Mouse (Mus musculus): ENCODE data around the gene Arl4c. TPM values are rescaled to one million over a fixed set of nuclear protein-coding genes. Genes with fewer than 3 reads are reported as not detected.

Gene Arl4c
- under 1 TPM; 0.48 to 0.56 TPM for total RNA-seq (2021)
- long read RNA-seq, experiment 1: 0 reads
- long read RNA-seq, experiment 2: 0 reads

DNA sequence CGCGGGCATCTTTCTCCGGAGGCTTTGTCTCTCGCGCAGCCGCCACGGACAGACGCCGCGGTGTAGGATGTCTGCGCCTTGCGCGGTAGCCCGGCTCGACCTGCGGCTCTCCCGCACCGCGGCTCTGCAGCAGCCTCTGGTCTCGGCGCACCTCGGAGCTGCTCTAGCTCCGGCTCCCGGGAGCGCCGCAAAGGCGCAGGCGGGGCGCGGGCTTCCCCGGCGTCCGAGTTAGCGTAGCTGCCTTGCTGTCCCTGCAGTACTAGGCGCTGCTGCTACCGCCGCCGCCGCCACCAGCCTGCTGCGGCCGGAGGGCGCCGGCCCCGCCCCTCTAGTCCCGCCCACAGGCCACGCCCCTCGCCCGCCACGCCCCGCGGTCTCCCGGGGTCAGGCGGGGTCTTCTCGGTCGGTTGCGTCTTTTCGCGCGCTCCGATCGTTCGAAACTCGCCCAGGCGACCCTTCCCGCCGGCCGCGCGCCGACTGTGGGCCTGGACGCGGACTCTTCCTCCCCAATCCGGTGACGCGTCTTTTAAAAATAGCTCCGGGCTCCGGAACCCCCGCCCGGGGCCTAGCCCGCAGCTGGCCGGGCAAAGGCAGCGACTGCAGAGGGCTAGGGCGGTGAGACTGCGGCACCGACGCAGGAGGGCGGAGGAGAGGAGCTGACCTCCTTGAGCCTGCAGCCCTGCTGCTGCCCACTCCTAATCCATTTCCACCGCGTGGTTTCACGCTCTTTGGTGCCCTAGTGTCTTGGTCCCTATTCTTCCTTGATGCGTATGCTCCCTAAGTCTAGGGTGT lies at the start of gene Arl4c:
TSS of gene Arl4c (minus strand) at position 352 of the 792 bp plus-strand sequence.
- intact Hi-C loops (cut with DNase I): loop anchor here (10.0 kb wide), 1 partner anchor 347 kb away; no protein-coding TSS in a partner anchor
- peak; percentile 91 for DNase-seq
- Histone ChIP-seq H3K27ac (peak within 1 kb of the TSS; percentile 94), H3K4me3 (peak within 1 kb of the TSS; percentile 96)
- no peak for TF ChIP-seq CTCF (IDR thresholded peaks at IDR 0.05)

DNA sequence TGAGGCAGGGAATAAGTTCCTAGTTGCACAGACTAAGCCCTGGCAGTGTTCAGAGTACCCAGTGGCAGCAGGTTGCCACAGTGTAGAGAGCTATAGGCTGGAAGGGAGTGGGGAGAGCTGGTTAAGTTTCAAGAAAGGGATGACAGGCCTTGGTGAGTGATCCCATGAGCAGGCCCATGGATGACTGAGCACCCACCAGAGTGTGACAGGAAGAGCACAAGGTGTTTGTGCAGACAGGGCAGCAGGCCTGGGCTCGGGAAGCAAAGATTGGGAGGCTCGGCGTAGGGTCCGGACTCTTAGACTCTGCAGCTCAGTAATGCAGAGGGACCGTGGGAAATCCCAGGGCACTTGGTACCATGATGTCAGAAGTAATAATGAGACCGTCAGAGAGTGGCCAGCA lies 49.3 kb upstream of the Arl4c start:
- no peak for TF ChIP-seq CTCF (IDR thresholded peaks at IDR 0.05)
- no peak overlapping the region for H3K27ac ChIP-seq
- intact Hi-C loops (cut with DNase I): no loop called here
- H3K4me3 ChIP-seq: no peak overlapping the region
- DNase-seq: no peak

DNA sequence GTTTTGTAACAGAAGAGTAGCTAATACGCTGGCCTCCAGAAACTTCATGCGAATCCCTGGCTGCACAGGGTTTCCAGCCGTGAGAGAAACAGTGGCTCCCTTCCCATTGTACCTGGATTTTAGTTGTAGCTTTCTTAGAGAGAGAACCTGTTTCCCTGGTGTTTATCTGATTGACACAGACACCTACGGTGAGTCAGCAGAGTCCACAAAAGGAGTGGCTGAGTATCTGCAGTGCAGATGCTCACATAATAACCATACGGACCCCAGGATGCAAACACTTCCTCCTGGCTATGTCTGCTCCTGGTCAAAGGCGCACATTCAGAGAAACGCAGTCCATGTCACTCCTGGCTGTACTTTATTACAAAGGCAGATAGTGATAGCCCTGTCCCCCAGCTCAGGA lies 48.6 kb upstream of the Arl4c start:
- no peak overlapping the region for H3K27ac ChIP-seq
- peak overlapping the region; percentile 34; the same call in 1 of the 2 replicates for H3K4me3 ChIP-seq
- no peak for TF ChIP-seq CTCF (IDR thresholded peaks at IDR 0.05)
- DNase-seq: no peak
- intact Hi-C loops (cut with DNase I): no loop called here

DNA sequence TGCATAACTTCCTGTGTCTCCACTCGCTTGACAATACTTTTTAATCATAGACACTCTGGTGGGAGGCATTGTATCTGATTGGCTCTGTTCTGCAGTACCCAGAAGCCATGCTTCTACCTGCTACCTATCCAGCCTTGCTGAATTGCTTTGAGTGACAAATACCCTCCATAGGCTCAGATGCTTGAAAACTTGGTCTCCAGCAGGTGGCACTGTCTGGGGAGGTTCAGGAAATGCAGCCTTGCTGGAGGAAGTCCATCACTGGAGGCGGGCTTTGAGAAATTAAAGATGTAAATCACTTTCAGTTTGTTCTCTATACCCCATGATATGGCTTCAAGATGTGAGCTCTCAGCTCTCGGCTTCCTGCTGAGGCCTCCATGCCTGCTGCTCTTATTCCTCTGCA lies 48.1 kb upstream of the Arl4c start:
- no peak for DNase-seq
- Histone ChIP-seq H3K4me3 (peak overlapping the region; percentile 34; the same call in 1 of the 2 replicates), H3K27ac (no peak overlapping the region)
- peak; percentile 51 for TF ChIP-seq CTCF (IDR thresholded peaks at IDR 0.05)
- intact Hi-C loops (cut with DNase I): no loop called here

DNA sequence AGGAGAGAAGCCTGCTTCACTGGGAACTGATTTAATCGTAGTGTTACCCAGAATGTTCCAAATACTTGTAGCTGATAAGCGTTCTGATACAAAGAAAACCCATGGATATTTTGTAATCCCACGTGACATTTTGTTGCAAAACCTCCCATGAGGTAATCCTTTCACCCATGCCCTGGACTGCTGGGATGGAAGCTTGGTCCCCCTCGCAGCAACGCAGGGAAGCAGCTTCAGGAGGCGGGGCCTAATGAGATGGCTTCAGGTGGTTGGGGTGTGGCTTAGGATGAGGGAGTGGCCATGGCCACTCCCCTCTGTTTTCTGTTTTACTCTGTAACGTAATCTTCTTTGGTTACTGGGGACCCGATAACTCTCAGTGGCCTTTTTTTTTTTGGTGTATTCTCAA lies 47.1 kb upstream of the Arl4c start:
- no peak overlapping the region for H3K4me3 ChIP-seq
- no peak for TF ChIP-seq CTCF (IDR thresholded peaks at IDR 0.05)
- DNase-seq: no peak
- no peak overlapping the region for H3K27ac ChIP-seq
- intact Hi-C loops (cut with DNase I): loop anchor here (5.0 to 10.0 kb wide), 2 partner anchors 776 to 878 kb away; no protein-coding TSS in a partner anchor

DNA sequence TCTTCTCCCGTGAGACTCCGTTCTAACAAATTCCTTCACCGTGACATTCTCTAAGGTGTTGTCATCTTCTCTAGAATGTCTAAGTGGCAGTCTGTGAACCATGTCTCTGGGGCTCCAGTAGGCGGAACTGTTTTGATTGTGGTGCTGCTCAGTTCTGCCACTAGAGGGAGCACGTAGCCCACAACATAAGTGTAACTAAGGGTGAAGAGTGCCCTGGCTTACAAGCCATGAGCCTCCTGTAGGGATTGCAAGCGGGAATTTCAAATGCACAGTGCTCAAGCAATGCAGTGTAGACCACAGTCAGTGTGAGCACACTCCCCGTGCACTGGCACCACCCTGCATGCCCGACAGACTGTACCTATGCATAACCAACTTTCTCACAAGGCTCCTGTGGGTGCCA lies 43.2 kb upstream of the Arl4c start:
- DNase-seq: peak; percentile 73

DNA sequence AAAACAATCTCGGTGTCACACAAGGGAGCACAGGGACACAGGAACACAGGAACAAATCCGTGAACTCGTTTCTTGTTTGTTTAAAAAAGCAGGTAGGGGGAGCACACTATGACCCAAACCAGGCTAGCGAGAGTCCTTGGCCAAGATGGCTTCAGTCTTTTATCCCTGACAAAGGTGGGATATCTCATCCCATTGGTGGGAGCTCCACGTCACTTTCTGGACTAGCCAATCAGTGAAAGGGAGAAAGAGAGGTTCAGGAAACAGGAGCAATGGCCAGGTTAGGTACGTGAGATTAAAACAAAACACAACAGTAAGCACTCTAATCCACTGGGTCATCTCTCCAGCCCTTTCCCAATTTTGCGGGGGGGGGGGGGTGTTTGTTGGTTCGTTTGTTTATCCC lies 42.2 kb upstream of the Arl4c start:
- H3K27ac ChIP-seq: no peak overlapping the region
- no peak for TF ChIP-seq CTCF (IDR thresholded peaks at IDR 0.05)
- intact Hi-C loops (cut with DNase I): loop anchor here (10.0 kb wide), 1 partner anchor 781 kb away; no protein-coding TSS in a partner anchor
- no peak for DNase-seq
- H3K4me3 ChIP-seq: no peak overlapping the region

More for the DNA sequence above, 43.2 kb upstream of the Arl4c start:
- peak; percentile 97 for TF ChIP-seq CTCF (IDR thresholded peaks at IDR 0.05)
- Histone ChIP-seq H3K4me3 (peak overlapping the region; percentile 28; the same call in 1 of the 2 replicates), H3K27ac (no peak overlapping the region)
- intact Hi-C loops (cut with DNase I): loop anchor here (1.0 to 10.0 kb wide), 3 partner anchors 449 to 882 kb away; no protein-coding TSS in a partner anchor

DNA sequence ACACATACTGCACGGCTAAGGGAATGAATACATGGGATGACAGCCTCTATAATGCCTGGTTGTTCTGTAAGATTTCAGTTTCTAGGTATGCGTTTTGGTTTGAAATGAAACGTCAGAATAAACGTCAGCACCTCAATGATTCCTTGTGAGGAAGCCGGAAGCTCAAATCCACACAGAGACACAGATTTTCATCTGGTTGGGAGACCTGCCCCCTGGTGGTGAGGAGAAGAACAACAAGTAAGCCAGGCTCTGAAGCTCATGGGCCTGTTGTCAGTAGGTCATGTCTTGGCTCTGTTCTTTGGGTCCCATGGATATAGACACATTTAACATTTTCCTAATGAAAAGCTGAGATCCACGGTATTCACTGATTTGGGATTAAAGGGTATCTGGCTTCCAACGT lies 40.4 kb upstream of the Arl4c start:
- Histone ChIP-seq H3K4me3 (no peak overlapping the region), H3K27ac (no peak overlapping the region)
- no peak for DNase-seq
- peak; percentile 82 for TF ChIP-seq CTCF (IDR thresholded peaks at IDR 0.05)
- intact Hi-C loops (cut with DNase I): loop anchor here (10.0 kb wide), 1 partner anchor 782 kb away; no protein-coding TSS in a partner anchor

DNA sequence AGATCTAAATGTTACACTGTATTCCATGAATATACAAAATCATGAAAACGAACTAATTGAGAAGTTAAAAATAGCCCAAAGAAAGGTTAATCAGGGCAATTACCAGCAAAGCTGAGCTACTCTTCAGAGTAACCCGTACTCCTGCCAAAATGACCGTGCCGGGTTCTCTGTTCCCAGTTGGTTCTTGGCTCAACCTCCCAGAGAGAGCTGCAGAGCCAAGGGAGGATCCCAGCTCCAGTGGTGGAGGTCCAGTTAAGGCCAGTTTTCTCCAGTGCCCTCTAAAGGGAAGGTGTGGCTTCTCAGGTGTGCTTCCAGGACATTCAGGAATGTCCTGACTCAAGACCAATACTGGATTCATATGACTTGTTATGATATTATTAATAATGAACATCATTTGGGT lies 37.5 kb upstream of the Arl4c start:
- DNase-seq: no peak
- intact Hi-C loops (cut with DNase I): no loop called here
- Histone ChIP-seq H3K27ac (no peak overlapping the region), H3K4me3 (no peak overlapping the region)
- no peak for TF ChIP-seq CTCF (IDR thresholded peaks at IDR 0.05)

DNA sequence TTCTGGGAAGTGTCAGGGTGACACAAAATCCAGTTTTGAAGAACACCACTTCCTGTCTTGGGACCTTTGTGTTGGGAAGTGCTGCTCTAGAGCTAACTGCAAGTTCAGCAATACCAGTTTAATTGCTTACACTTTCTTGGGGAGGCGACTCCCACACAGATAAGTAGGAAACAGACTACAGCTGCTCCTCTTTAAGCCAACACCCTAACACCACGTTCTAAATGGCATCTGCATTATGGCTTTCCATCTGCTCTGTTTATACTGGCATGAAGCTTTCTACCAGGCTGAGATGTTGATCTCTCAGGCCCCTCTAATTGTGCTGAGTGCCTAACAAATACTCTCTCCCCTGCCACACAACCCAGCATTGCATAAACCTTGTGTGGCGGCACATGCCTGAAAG lies 36.9 kb upstream of the Arl4c start:
- no peak for TF ChIP-seq CTCF (IDR thresholded peaks at IDR 0.05)
- Histone ChIP-seq H3K4me3 (no peak overlapping the region), H3K27ac (no peak overlapping the region)
- intact Hi-C loops (cut with DNase I): no loop called here
- DNase-seq: no peak

DNA sequence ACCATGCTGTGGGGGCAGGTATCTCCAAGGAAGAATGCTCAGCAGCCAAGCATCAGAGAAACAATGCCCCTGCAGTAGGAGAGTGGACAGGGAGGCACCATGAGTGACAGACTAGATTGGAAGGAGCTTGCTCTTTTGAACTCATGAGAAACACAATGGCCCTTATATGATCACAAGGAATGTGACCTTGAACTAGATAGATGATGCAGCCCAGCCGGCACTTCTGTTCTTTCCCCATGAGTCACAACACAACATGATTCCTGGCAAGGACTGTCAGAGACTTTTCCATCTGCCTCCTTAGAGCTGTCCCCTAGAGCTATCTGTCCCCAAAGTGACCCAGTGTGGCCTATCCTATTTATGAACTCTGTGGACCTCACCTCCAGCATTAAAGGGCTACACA lies 27.5 kb upstream of the Arl4c start:
- no peak for TF ChIP-seq CTCF (IDR thresholded peaks at IDR 0.05)
- intact Hi-C loops (cut with DNase I): no loop called here
- no peak overlapping the region for H3K4me3 ChIP-seq
- no peak overlapping the region for H3K27ac ChIP-seq
- DNase-seq: no peak

DNA sequence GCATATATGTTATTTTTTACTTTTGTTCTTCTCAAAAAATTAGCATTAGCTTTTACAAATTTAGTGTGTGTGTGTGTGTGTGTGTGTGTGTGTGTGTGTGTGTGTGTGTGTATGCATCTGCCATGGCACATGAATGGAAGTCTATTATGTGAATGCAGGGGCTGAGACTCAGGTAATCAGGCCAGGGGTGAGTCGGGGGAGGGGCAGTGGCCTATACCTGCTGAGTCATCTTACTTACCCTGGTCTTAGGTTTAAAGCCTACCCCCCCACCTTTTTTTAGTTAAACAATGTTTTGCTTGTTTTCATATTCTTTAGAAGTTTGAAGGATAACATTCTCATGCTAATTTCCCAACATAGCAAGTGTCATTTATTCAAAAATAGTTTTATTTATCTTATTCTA lies 25.3 kb upstream of the Arl4c start:
- no peak for DNase-seq
- no peak overlapping the region for H3K27ac ChIP-seq
- no peak for TF ChIP-seq CTCF (IDR thresholded peaks at IDR 0.05)
- intact Hi-C loops (cut with DNase I): no loop called here
- H3K4me3 ChIP-seq: no peak overlapping the region

DNA sequence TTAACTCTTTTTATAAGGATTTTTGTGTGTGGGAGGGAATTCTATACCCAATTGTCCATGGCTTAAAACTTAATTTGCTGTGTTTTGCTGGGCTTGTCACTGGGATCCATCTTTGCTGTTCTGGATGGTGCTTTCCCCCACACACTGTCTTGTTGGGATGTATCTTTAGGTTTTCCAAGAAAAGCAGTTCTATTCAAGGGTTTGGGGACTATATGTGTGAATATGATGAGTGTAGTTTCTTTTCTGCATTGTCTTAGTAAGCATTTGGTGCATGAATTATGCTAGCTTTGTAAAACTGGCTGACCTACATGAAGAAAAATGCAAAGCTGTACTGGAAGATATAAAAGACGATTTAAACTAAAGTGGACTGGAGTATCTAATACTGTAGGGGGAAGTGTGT lies 23.7 kb upstream of the Arl4c start:
- Histone ChIP-seq H3K4me3 (no peak overlapping the region), H3K27ac (no peak overlapping the region)
- intact Hi-C loops (cut with DNase I): no loop called here
- TF ChIP-seq CTCF (IDR thresholded peaks at IDR 0.05): no peak
- DNase-seq: no peak
